Comparison of ENCODE assay signal across 20 mouse cellular contexts in genomic region chr19:4658156-4658555, GRCm38 (mm10). TPM values are rescaled to one million over a fixed set of nuclear protein-coding genes. Genes with fewer than 3 reads are reported as not detected.
DNase-seq lines count a peak whose midpoint lies in the region; ATAC-seq and TF ChIP-seq lines count a peak whose summit lies in the region.
"Had no signal": no experiment of that assay in that cellular context is flagged by ENCODE, and none has a peak within 500 bp of the region (broad histone marks: within the 10 kb centered on the region; RNA-seq: fewer than 3 reads in every experiment).

No protein-coding gene starts in this region.

- DNase-seq in heart, adult 11 months: peak; percentile 24
- DNase-seq in heart, embryonic 10.5 days (ENCODE audit: low spot score): no peak
- DNase-seq in cerebellum, adult 2 months: peak; percentile 36 to 58
- DNase-seq in cerebellum, adult 9-11 months: peak; percentile 38
- peak; percentile 43 to 53 for DNase-seq in cerebellum, postnatal 36 days
- DNase-seq: adrenal gland, adult 8-10 months; forebrain, postnatal 0 days; gastrocnemius, adult 2 months; gastrocnemius, postnatal 25 days; heart, postnatal 10 days; heart, postnatal 4 days; kidney, adult 18-20 months had no signal

- H3K4me3 ChIP-seq in heart, embryonic 10.5 days: no peak overlapping the region
- H3K4me3 ChIP-seq in cerebellum, adult 2 months (replicated peaks; ENCODE audit: insufficient read depth, low read depth, low read length): no peak overlapping the region
- H3K4me3 ChIP-seq: embryonic facial prominence, embryonic 10.5 days; forebrain, embryonic 13.5 days; gastrocnemius, adult 2 months; hindbrain, embryonic 13.5 days; intestine, embryonic 15.5 days had no signal

- H3K27ac ChIP-seq in heart, embryonic 10.5 days: no peak overlapping the region
- no peak overlapping the region for H3K27ac ChIP-seq in cerebellum, adult 2 months (ENCODE audit: insufficient read depth, low read length)
- H3K27ac ChIP-seq: embryonic facial prominence, embryonic 10.5 days; forebrain, embryonic 13.5 days; gastrocnemius, adult 2 months; hindbrain, embryonic 13.5 days; hindbrain, postnatal 0 days; intestine, embryonic 15.5 days had no signal

- no peaks in the 10 kb centered on the region for H3K27me3 ChIP-seq in heart, embryonic 10.5 days (ENCODE audit: insufficient read depth, poor library complexity, severe bottlenecking)
- no peaks in the 10 kb centered on the region for H3K27me3 ChIP-seq in cerebellum, adult 2 months (ENCODE audit: control insufficient read depth, insufficient read depth, low read length)
- H3K27me3 ChIP-seq: forebrain, embryonic 13.5 days; intestine, embryonic 15.5 days had no signal

- H3K4me1 ChIP-seq in heart, embryonic 10.5 days: no peaks in the 10 kb centered on the region
- peaks cover 3% of the 10 kb centered on the region; the same call in 1 of the 2 replicates for H3K4me1 ChIP-seq in cerebellum, adult 2 months (ENCODE audit: control insufficient read depth, insufficient read depth, low read length)
- H3K4me1 ChIP-seq: embryonic facial prominence, embryonic 10.5 days; forebrain, embryonic 13.5 days; hindbrain, embryonic 13.5 days; intestine, embryonic 15.5 days had no signal

- no peaks in the 10 kb centered on the region for H3K9me3 ChIP-seq in heart, embryonic 10.5 days
- H3K9me3 ChIP-seq: embryonic facial prominence, embryonic 10.5 days; forebrain, embryonic 13.5 days; hindbrain, embryonic 13.5 days; intestine, embryonic 15.5 days had no signal

- no peak for TF ChIP-seq CTCF in cerebellum, adult 2 months (IDR thresholded peaks at IDR 0.05; ENCODE audit: borderline replicate concordance, insufficient read depth, low read depth, low read length)

- WGBS in heart, embryonic 10.5 days: 91% methylated on average over 5 of the region's 5 CpGs
- 16% methylated on average over 5 of the region's 5 CpGs for WGBS in cerebellum, adult 2 months

- H3K36me3 ChIP-seq in heart, embryonic 10.5 days: no peaks in the 10 kb centered on the region
- H3K36me3 ChIP-seq: embryonic facial prominence, embryonic 10.5 days; hindbrain, embryonic 13.5 days; intestine, embryonic 15.5 days had no signal

- ATAC-seq in megakaryocyte, adult 5-6 weeks (ENCODE audit: poor library complexity, severe bottlenecking): no peak
- no peak for ATAC-seq in inflammation-experienced regulatory T-cells, adult 6 months
- ATAC-seq: forebrain, embryonic 13.5 days; forebrain, postnatal 0 days; hindbrain, postnatal 0 days; intestine, embryonic 15.5 days had no signal

- no peak for TF ChIP-seq POLR2A in cerebellum, adult 2 months (IDR thresholded peaks at IDR 0.05; ENCODE audit: borderline replicate concordance, insufficient read depth, low read length)

RNA-seq across cellular contexts. Expression of gene Rce1, which starts 32.7 kb away (rescaled TPM):
- 53.1 and 61.9 TPM in 2 replicates for polyA plus RNA-seq in heart, embryonic 10.5 days (2016; fragmentation: Nextera tagmentation; extraction: Ambion mirVana)
- polyA plus RNA-seq in cerebellum, adult 2 months (2012; rRNA removed): 58.7 and 60.9 TPM in 2 replicates
- 18.4 and 23.4 TPM in 2 replicates for total RNA-seq in megakaryocyte, adult 5-6 weeks (2015)
- 12.4 and 20.0 TPM in 2 replicates for total RNA-seq in megakaryocyte, adult 5-6 weeks (2017)
- 10 to 100 TPM; 41.4 to 48.1 (median 42.1) TPM for polyA plus RNA-seq in inflammation-experienced regulatory T-cells, adult 6 months (2017; shearing (Covaris generic))

RNA-seq across cellular contexts. Expression of gene Gm960, which starts 40.3 kb away (rescaled TPM):
- 2.1 and 2.2 TPM in 2 replicates for polyA plus RNA-seq in heart, embryonic 10.5 days (2016; fragmentation: Nextera tagmentation; extraction: Ambion mirVana)
- 4.6 and 5.4 TPM in 2 replicates for polyA plus RNA-seq in cerebellum, adult 2 months (2012; rRNA removed)
- not detected in 2 replicates for total RNA-seq in megakaryocyte, adult 5-6 weeks (2015)
- total RNA-seq in megakaryocyte, adult 5-6 weeks (2017): not detected in 2 replicates
- not detected for polyA plus RNA-seq in inflammation-experienced regulatory T-cells, adult 6 months (2017; shearing (Covaris generic))
- total RNA-seq: gastrocnemius, postnatal 25 days; granulocyte monocyte progenitor cell, adult 5-6 weeks; heart, postnatal 10 days had no signal

RNA-seq across cellular contexts. Expression of gene Lrfn4, which starts 42.7 kb away (rescaled TPM):
- 4.4 and 7.2 TPM in 2 replicates for polyA plus RNA-seq in heart, embryonic 10.5 days (2016; fragmentation: Nextera tagmentation; extraction: Ambion mirVana)
- 25.7 and 29.5 TPM in 2 replicates for polyA plus RNA-seq in cerebellum, adult 2 months (2012; rRNA removed)
- 0.09 and 0.30 TPM in 2 replicates for total RNA-seq in megakaryocyte, adult 5-6 weeks (2015)
- 0.29 and 0.65 TPM in 2 replicates for total RNA-seq in megakaryocyte, adult 5-6 weeks (2017)
- polyA plus RNA-seq in inflammation-experienced regulatory T-cells, adult 6 months (2017; shearing (Covaris generic)): under 1 TPM in 1 of 3 experiments, not detected in 2; 0.18 TPM

RNA-seq across cellular contexts. Expression of gene Sptbn2, which starts 52.8 kb away (rescaled TPM):
- 0.57 and 1.6 TPM in 2 replicates for polyA plus RNA-seq in heart, embryonic 10.5 days (2016; fragmentation: Nextera tagmentation; extraction: Ambion mirVana)
- 132 and 147 TPM in 2 replicates for polyA plus RNA-seq in cerebellum, adult 2 months (2012; rRNA removed)
- total RNA-seq in megakaryocyte, adult 5-6 weeks (2015): not detected in 2 replicates
- total RNA-seq in megakaryocyte, adult 5-6 weeks (2017): not detected in 2 replicates
- polyA plus RNA-seq in inflammation-experienced regulatory T-cells, adult 6 months (2017; shearing (Covaris generic)): under 1 TPM in 2 of 3 experiments, not detected in 1; 0.17 to 0.20 TPM
- total RNA-seq: granulocyte monocyte progenitor cell, adult 5-6 weeks had no signal
